Comparison of ENCODE assay signal across 11 mouse cellular contexts in the genomic region with DNA sequence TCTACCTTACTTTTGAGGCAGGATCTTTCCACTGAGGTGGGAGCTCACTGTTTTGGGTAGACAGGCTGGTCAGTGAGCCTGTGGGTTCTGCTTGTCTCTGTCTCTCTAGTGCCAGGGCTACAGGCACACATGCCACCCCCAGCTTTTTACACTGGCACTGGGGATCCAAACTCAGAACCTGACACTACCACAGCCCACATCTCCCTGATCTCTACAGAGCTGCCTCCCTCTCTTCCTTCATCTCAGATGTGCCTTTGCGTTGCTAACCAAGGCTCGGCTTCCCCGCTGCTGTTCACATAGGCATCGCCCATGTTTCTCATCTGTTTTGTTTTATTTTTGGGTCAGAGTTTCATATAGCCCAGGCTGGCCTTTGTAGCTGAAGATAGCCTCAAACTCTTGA. TPM values are rescaled to one million over a fixed set of nuclear protein-coding genes. Genes with fewer than 3 reads are reported as not detected.
A peak's percentile ranks its signal among the peaks of the same experiment; 100 is the strongest.
DNase-seq lines count a peak whose midpoint lies in the region; ATAC-seq and TF ChIP-seq lines count a peak whose summit lies in the region.
"Had no signal": no experiment of that assay in that cellular context is flagged by ENCODE, and none has a peak within 500 bp of the region (broad histone marks: within the 10 kb centered on the region; RNA-seq: fewer than 3 reads in every experiment).

No protein-coding gene starts in this region.

- ATAC-seq in hindbrain, embryonic 12.5 days (ENCODE audit: low FRiP score) = no peak
- ATAC-seq in stomach, embryonic 15.5 days (ENCODE audit: insufficient read depth, low FRiP score, low read depth) = no peak
- no peak for ATAC-seq in stomach, postnatal 0 days (ENCODE audit: low FRiP score, low TSS enrichment)
- no peak for ATAC-seq in liver, embryonic 16.5 days (ENCODE audit: low read depth)
- ATAC-seq in megakaryocyte progenitor cell, adult 5-6 weeks (replicated peaks; ENCODE audit: poor library complexity) = no peak
- ATAC-seq: midbrain, embryonic 15.5 days had no signal

- no peak overlapping the region for H3K4me3 ChIP-seq in hindbrain, embryonic 10.5 days
- H3K4me3 ChIP-seq in hindbrain, embryonic 12.5 days = no peak overlapping the region
- no peak overlapping the region for H3K4me3 ChIP-seq in stomach, embryonic 15.5 days (replicated peaks)
- H3K4me3 ChIP-seq in stomach, postnatal 0 days (ENCODE audit: low read depth, low read length) = no peak overlapping the region
- H3K4me3 ChIP-seq in liver, embryonic 16.5 days (ENCODE audit: low read depth, low read length) = no peak overlapping the region
- H3K4me3 ChIP-seq: midbrain, embryonic 15.5 days had no signal

- no peaks in the 10 kb centered on the region for H3K4me1 ChIP-seq in hindbrain, embryonic 10.5 days (replicated peaks)
- no peaks in the 10 kb centered on the region for H3K4me1 ChIP-seq in hindbrain, embryonic 12.5 days
- no peaks in the 10 kb centered on the region for H3K4me1 ChIP-seq in stomach, embryonic 15.5 days
- H3K4me1 ChIP-seq in stomach, postnatal 0 days (replicated peaks; ENCODE audit: control insufficient read depth, insufficient read depth) = no peaks in the 10 kb centered on the region
- no peaks in the 10 kb centered on the region; the same call in 1 of the 2 replicates for H3K4me1 ChIP-seq in liver, embryonic 16.5 days (ENCODE audit: control insufficient read depth, low read depth, low read length)
- H3K4me1 ChIP-seq: midbrain, embryonic 15.5 days had no signal

- 0 out of 2 replicates have a peak overlapping the region, but pooled peaks have one; percentile 16 for H3K27ac ChIP-seq in hindbrain, embryonic 10.5 days
- no peak overlapping the region for H3K27ac ChIP-seq in hindbrain, embryonic 12.5 days
- peak overlapping the region; percentile 48; the same call in 1 of the 2 replicates for H3K27ac ChIP-seq in stomach, embryonic 15.5 days
- no peak overlapping the region; the same call in 1 of the 2 replicates for H3K27ac ChIP-seq in stomach, postnatal 0 days (replicated peaks)
- peak overlapping the region; percentile 68 for H3K27ac ChIP-seq in liver, embryonic 16.5 days (ENCODE audit: low read length)

- no peak for TF ChIP-seq CTCF in stomach, postnatal 0 days (IDR thresholded peaks at IDR 0.05; ENCODE audit: low read depth)

- no peak for DNase-seq in hindbrain, embryonic 10.5 days (ENCODE audit: low spot score)
- no peak for DNase-seq in stomach, postnatal 0 days (ENCODE audit: low spot score)
- DNase-seq in right cerebral cortex, adult 2 months (ENCODE audit: low spot score in 2 of 2) = no peak
- no peak for DNase-seq in adrenal gland, adult 8-10 months

- no peaks in the 10 kb centered on the region for H3K27me3 ChIP-seq in hindbrain, embryonic 10.5 days (ENCODE audit: insufficient read depth, poor library complexity, severe bottlenecking)
- no peaks in the 10 kb centered on the region for H3K27me3 ChIP-seq in hindbrain, embryonic 12.5 days
- H3K27me3 ChIP-seq in stomach, embryonic 15.5 days (replicated peaks) = no peaks in the 10 kb centered on the region
- H3K27me3 ChIP-seq in stomach, postnatal 0 days (ENCODE audit: control insufficient read depth, insufficient read depth, low read length) = no peaks in the 10 kb centered on the region
- H3K27me3 ChIP-seq in liver, embryonic 16.5 days (ENCODE audit: control insufficient read depth, insufficient read depth, low read depth, low read length) = no peaks in the 10 kb centered on the region

- TF ChIP-seq EP300 in stomach, postnatal 0 days (optimal IDR thresholded peaks at IDR 0.05) = no peak

- H3K4me2 ChIP-seq in hindbrain, embryonic 12.5 days (replicated peaks) = no peak overlapping the region
- H3K4me2 ChIP-seq in stomach, embryonic 15.5 days = no peak overlapping the region
- H3K4me2 ChIP-seq in stomach, postnatal 0 days (replicated peaks; ENCODE audit: low read depth) = no peak overlapping the region
- H3K4me2 ChIP-seq in liver, embryonic 16.5 days (ENCODE audit: low read depth, low read length) = no peak overlapping the region
- H3K4me2 ChIP-seq: midbrain, embryonic 15.5 days had no signal

- no peak overlapping the region for H3K9ac ChIP-seq in hindbrain, embryonic 12.5 days
- H3K9ac ChIP-seq in stomach, embryonic 15.5 days = no peak overlapping the region
- no peak overlapping the region for H3K9ac ChIP-seq in stomach, postnatal 0 days (ENCODE audit: low read length)
- H3K9ac ChIP-seq in liver, embryonic 16.5 days (ENCODE audit: low read depth, low read length) = no peak overlapping the region
- H3K9ac ChIP-seq: midbrain, embryonic 15.5 days had no signal

- H3K36me3 ChIP-seq in hindbrain, embryonic 10.5 days = no peaks in the 10 kb centered on the region
- H3K36me3 ChIP-seq in hindbrain, embryonic 12.5 days = no peaks in the 10 kb centered on the region
- no peaks in the 10 kb centered on the region for H3K36me3 ChIP-seq in stomach, embryonic 15.5 days
- no peaks in the 10 kb centered on the region for H3K36me3 ChIP-seq in stomach, postnatal 0 days (ENCODE audit: control insufficient read depth, insufficient read depth, low read length)
- no peaks in the 10 kb centered on the region for H3K36me3 ChIP-seq in liver, embryonic 16.5 days (ENCODE audit: control insufficient read depth, insufficient read depth)
- H3K36me3 ChIP-seq: G1E; midbrain, embryonic 15.5 days had no signal

- 86% methylated on average over 4 of the region's 4 CpGs for WGBS in hindbrain, embryonic 10.5 days
- WGBS in hindbrain, embryonic 12.5 days = 83% methylated on average over 4 of the region's 4 CpGs
- WGBS in stomach, embryonic 15.5 days = 84% methylated on average over 4 of the region's 4 CpGs
- WGBS in stomach, postnatal 0 days = 83% methylated on average over 4 of the region's 4 CpGs
- WGBS in liver, embryonic 16.5 days (ENCODE audit: insufficient replicate concordance) = 55% methylated on average over 4 of the region's 4 CpGs

- no peaks in the 10 kb centered on the region for H3K9me3 ChIP-seq in hindbrain, embryonic 10.5 days
- H3K9me3 ChIP-seq in hindbrain, embryonic 12.5 days (replicated peaks) = no peaks in the 10 kb centered on the region
- no peaks in the 10 kb centered on the region for H3K9me3 ChIP-seq in stomach, embryonic 15.5 days
- H3K9me3 ChIP-seq in stomach, postnatal 0 days (ENCODE audit: control insufficient read depth, low read length) = no peaks in the 10 kb centered on the region
- H3K9me3 ChIP-seq in liver, embryonic 16.5 days (replicated peaks; ENCODE audit: control insufficient read depth, low read length) = no peaks in the 10 kb centered on the region
- H3K9me3 ChIP-seq: G1E; midbrain, embryonic 15.5 days had no signal

RNA-seq across cellular contexts. Expression of gene Tyrobp, which starts 19.9 kb away (rescaled TPM):
- polyA plus RNA-seq in hindbrain, embryonic 10.5 days (2016; fragmentation: Nextera tagmentation; extraction: Ambion mirVana) = 16.9 and 27.9 TPM in 2 replicates
- 17.7 and 19.7 TPM in 2 replicates for polyA plus RNA-seq in hindbrain, embryonic 12.5 days (2016; fragmentation: Nextera tagmentation; extraction: Ambion mirVana)
- 71.6 and 84.5 TPM in 2 replicates for polyA plus RNA-seq in stomach, embryonic 15.5 days (2015; fragmentation: Nextera tagmentation; extraction: Ambion mirVana)
- polyA plus RNA-seq in stomach, postnatal 0 days (2015; fragmentation: Nextera tagmentation; extraction: Ambion mirVana) = 66.6 and 71.0 TPM in 2 replicates
- polyA plus RNA-seq in liver, embryonic 16.5 days (2015; fragmentation: Nextera tagmentation; extraction: Ambion mirVana) = 150 and 154 TPM in 2 replicates
- 406 and 473 TPM in 2 replicates for total RNA-seq in megakaryocyte progenitor cell, adult 5-6 weeks (2015)
- total RNA-seq in megakaryocyte progenitor cell, adult 5-6 weeks (2017) = 229 and 322 TPM in 2 replicates
- 10 to 100 TPM; 31.8 to 65.8 (median 51.1) TPM for total RNA-seq in adrenal gland, adult 8-10 months (2022)

RNA-seq across cellular contexts. Expression of gene Hcst, which starts 26.0 kb away (rescaled TPM):
- polyA plus RNA-seq in hindbrain, embryonic 10.5 days (2016; fragmentation: Nextera tagmentation; extraction: Ambion mirVana) = 0.55 and 0.57 TPM in 2 replicates
- polyA plus RNA-seq in hindbrain, embryonic 12.5 days (2016; fragmentation: Nextera tagmentation; extraction: Ambion mirVana) = 0.57 and 0.86 TPM in 2 replicates
- 1.4 and 2.0 TPM in 2 replicates for polyA plus RNA-seq in stomach, embryonic 15.5 days (2015; fragmentation: Nextera tagmentation; extraction: Ambion mirVana)
- 3.2 and 3.7 TPM in 2 replicates for polyA plus RNA-seq in stomach, postnatal 0 days (2015; fragmentation: Nextera tagmentation; extraction: Ambion mirVana)
- 7.2 and 7.8 TPM in 2 replicates for polyA plus RNA-seq in liver, embryonic 16.5 days (2015; fragmentation: Nextera tagmentation; extraction: Ambion mirVana)
- total RNA-seq in megakaryocyte progenitor cell, adult 5-6 weeks (2015) = 28.1 and 30.3 TPM in 2 replicates
- 10.0 and 12.7 TPM in 2 replicates for total RNA-seq in megakaryocyte progenitor cell, adult 5-6 weeks (2017)
- 1 to 10 TPM in 3 of 4 experiments, under 1 TPM in 1; 0.98 to 2.3 (median 1.4) TPM for total RNA-seq in adrenal gland, adult 8-10 months (2022)

RNA-seq across cellular contexts. Expression of gene Nfkbid, which starts 27.9 kb away (rescaled TPM):
- 1.5 and 1.7 TPM in 2 replicates for polyA plus RNA-seq in hindbrain, embryonic 10.5 days (2016; fragmentation: Nextera tagmentation; extraction: Ambion mirVana)
- 1.3 and 2.2 TPM in 2 replicates for polyA plus RNA-seq in hindbrain, embryonic 12.5 days (2016; fragmentation: Nextera tagmentation; extraction: Ambion mirVana)
- 2.5 and 2.6 TPM in 2 replicates for polyA plus RNA-seq in stomach, embryonic 15.5 days (2015; fragmentation: Nextera tagmentation; extraction: Ambion mirVana)
- polyA plus RNA-seq in stomach, postnatal 0 days (2015; fragmentation: Nextera tagmentation; extraction: Ambion mirVana) = 1.1 TPM in 2 replicates
- polyA plus RNA-seq in liver, embryonic 16.5 days (2015; fragmentation: Nextera tagmentation; extraction: Ambion mirVana) = 1.4 and 1.7 TPM in 2 replicates
- 14.1 and 24.0 TPM in 2 replicates for total RNA-seq in megakaryocyte progenitor cell, adult 5-6 weeks (2015)
- 5.3 and 13.7 TPM in 2 replicates for total RNA-seq in megakaryocyte progenitor cell, adult 5-6 weeks (2017)
- 1 to 10 TPM in 3 of 4 experiments, under 1 TPM in 1; 0.73 to 2.4 (median 1.7) TPM for total RNA-seq in adrenal gland, adult 8-10 months (2022)

RNA-seq across cellular contexts. Expression of gene Lrfn3, which starts 31.1 kb away (rescaled TPM):
- polyA plus RNA-seq in hindbrain, embryonic 10.5 days (2016; fragmentation: Nextera tagmentation; extraction: Ambion mirVana) = 5.5 and 7.8 TPM in 2 replicates
- polyA plus RNA-seq in hindbrain, embryonic 12.5 days (2016; fragmentation: Nextera tagmentation; extraction: Ambion mirVana) = 9.3 and 10.1 TPM in 2 replicates
- 4.9 and 5.6 TPM in 2 replicates for polyA plus RNA-seq in stomach, embryonic 15.5 days (2015; fragmentation: Nextera tagmentation; extraction: Ambion mirVana)
- 2.9 and 3.3 TPM in 2 replicates for polyA plus RNA-seq in stomach, postnatal 0 days (2015; fragmentation: Nextera tagmentation; extraction: Ambion mirVana)
- polyA plus RNA-seq in liver, embryonic 16.5 days (2015; fragmentation: Nextera tagmentation; extraction: Ambion mirVana) = 2.0 and 2.1 TPM in 2 replicates
- not detected in 2 replicates for total RNA-seq in megakaryocyte progenitor cell, adult 5-6 weeks (2015)
- total RNA-seq in megakaryocyte progenitor cell, adult 5-6 weeks (2017) = not detected in 2 replicates
- total RNA-seq in adrenal gland, adult 8-10 months (2022) = 10 to 100 TPM; 11.5 to 15.8 (median 12.7) TPM
- total RNA-seq: common myeloid progenitor, adult 5-6 weeks had no signal
- polyA plus RNA-seq: G1E had no signal

RNA-seq across cellular contexts. Expression of gene Aplp1, which starts 51.7 kb away (rescaled TPM):
- polyA plus RNA-seq in hindbrain, embryonic 10.5 days (2016; fragmentation: Nextera tagmentation; extraction: Ambion mirVana) = 69.7 and 184 TPM in 2 replicates
- polyA plus RNA-seq in hindbrain, embryonic 12.5 days (2016; fragmentation: Nextera tagmentation; extraction: Ambion mirVana) = 348 and 365 TPM in 2 replicates
- polyA plus RNA-seq in stomach, embryonic 15.5 days (2015; fragmentation: Nextera tagmentation; extraction: Ambion mirVana) = 38.6 and 46.5 TPM in 2 replicates
- polyA plus RNA-seq in stomach, postnatal 0 days (2015; fragmentation: Nextera tagmentation; extraction: Ambion mirVana) = 21.7 and 24.1 TPM in 2 replicates
- 4.2 and 4.4 TPM in 2 replicates for polyA plus RNA-seq in liver, embryonic 16.5 days (2015; fragmentation: Nextera tagmentation; extraction: Ambion mirVana)
- total RNA-seq in megakaryocyte progenitor cell, adult 5-6 weeks (2015) = not detected in 2 replicates
- not detected in 2 replicates for total RNA-seq in megakaryocyte progenitor cell, adult 5-6 weeks (2017)
- total RNA-seq in adrenal gland, adult 8-10 months (2022) = 10 to 100 TPM; 45.2 to 59.3 (median 46.7) TPM
- total RNA-seq: common myeloid progenitor, adult 5-6 weeks had no signal
- polyA plus RNA-seq: G1E had no signal

Comparison
In these comparisons a context has a peak if more than half of its experiments do, and no peak if none do; other contexts are left out.
1. H3K27ac ChIP-seq: peak in hindbrain, embryonic 10.5 days (single experiment), stomach, embryonic 15.5 days (single experiment) and liver, embryonic 16.5 days (single experiment); none in hindbrain, embryonic 12.5 days (single experiment) and stomach, postnatal 0 days (single experiment).